Mouse (Mus musculus): ENCODE results near the gene Gbp8. TPM values are rescaled to one million over a fixed set of nuclear protein-coding genes. Genes with fewer than 3 reads are reported as not detected.

The Gbp8 gene
- total RNA-seq, 2 experiments from 2014 or later, result 0.37 to 1.3 TPM

- ATAC-seq (ENCODE audit: poor library complexity, severe bottlenecking), result peak; percentile 53
Observed at GRCm38 (mm10) chr5:105062403-105062802, 76.9 kb downstream of the Gbp8 start.

GRCm38 (mm10) chr5:105060224-105060623, 79.1 kb downstream of the Gbp8 start:
- no peak for ATAC-seq (ENCODE audit: poor library complexity, severe bottlenecking)

- ATAC-seq (ENCODE audit: poor library complexity, severe bottlenecking), result no peak
Observed at GRCm38 (mm10) chr5:105055279-105055678, 84.1 kb downstream of the Gbp8 start.

- peak; percentile 73 for ATAC-seq (ENCODE audit: poor library complexity, severe bottlenecking)
Observed at GRCm38 (mm10) chr5:105053471-105054169, 85.7 kb downstream of the Gbp8 start.

- no peak for ATAC-seq (ENCODE audit: poor library complexity, severe bottlenecking)
Observed at GRCm38 (mm10) chr5:105032362-105032761, 107.0 kb downstream of the Gbp8 start.

GRCm38 (mm10) chr5:105012551-105012950, 126.8 kb downstream of the Gbp8 start:
- ATAC-seq (ENCODE audit: poor library complexity, severe bottlenecking), result peak; percentile 57

GRCm38 (mm10) chr5:105011570-105011969, 127.8 kb downstream of the Gbp8 start:
- ATAC-seq (ENCODE audit: poor library complexity, severe bottlenecking), result peak; percentile 61

- ATAC-seq (ENCODE audit: poor library complexity, severe bottlenecking), result no peak
Observed at GRCm38 (mm10) chr5:105010376-105010775, 129.0 kb downstream of the Gbp8 start.

GRCm38 (mm10) chr5:104989411-104989810, 149.9 kb downstream of the Gbp8 start:
- no peak for ATAC-seq (ENCODE audit: poor library complexity, severe bottlenecking)

GRCm38 (mm10) chr5:104988000-104988399, 151.3 kb downstream of the Gbp8 start:
- ATAC-seq (ENCODE audit: poor library complexity, severe bottlenecking), result no peak

GRCm38 (mm10) chr5:104986706-104987105, 152.6 kb downstream of the Gbp8 start:
- ATAC-seq (ENCODE audit: poor library complexity, severe bottlenecking), result peak; percentile 82

GRCm38 (mm10) chr5:104982535-104982934, 156.8 kb downstream of the Gbp8 start, which contains the start of gene Abcg3:
TSS of gene Abcg3 (minus strand) at chr5:104982718.
- peak; percentile 85 for ATAC-seq (ENCODE audit: poor library complexity, severe bottlenecking)

- peak; percentile 43 for ATAC-seq (ENCODE audit: poor library complexity, severe bottlenecking)
Observed at GRCm38 (mm10) chr5:104979040-104979513, 160.3 kb downstream of the Gbp8 start.

Other genes with a start within 250 kb of the Gbp8 start
- gene Abcg3, start 156.8 kb downstream of the Gbp8 start, total RNA-seq (2015), result 3.0 and 3.5 TPM in 2 replicates
- 5.3 and 6.4 TPM in 2 replicates for gene Abcg3, start 156.8 kb downstream of the Gbp8 start, total RNA-seq (2017)
- 5.6 and 6.3 TPM in 2 replicates for gene Gbp9, start within 50 bp of the Gbp8 start, total RNA-seq (2015)
- 7.3 and 9.0 TPM in 2 replicates for gene Gbp9, start within 50 bp of the Gbp8 start, total RNA-seq (2017)
- gene Gbp4, start within 50 bp of the Gbp8 start, total RNA-seq (2015), result 2.2 TPM in 2 replicates
- 1.9 and 3.0 TPM in 2 replicates for gene Gbp4, start within 50 bp of the Gbp8 start, total RNA-seq (2017)
- not detected in 2 replicates for gene Gbp10, start 100.0 kb upstream of the Gbp8 start, total RNA-seq (2015)
- gene Gbp10, start 100.0 kb upstream of the Gbp8 start, total RNA-seq (2017), result not detected in 2 replicates
- not detected in 2 replicates for gene Gm43302, start 154.2 kb upstream of the Gbp8 start, total RNA-seq (2015)
- not detected in 2 replicates for gene Gm43302, start 154.2 kb upstream of the Gbp8 start, total RNA-seq (2017)
- gene Gbp6, start 154.2 kb upstream of the Gbp8 start, total RNA-seq (2015), result 1.0 and 1.1 TPM in 2 replicates
- gene Gbp6, start 154.2 kb upstream of the Gbp8 start, total RNA-seq (2017), result 2.2 and 2.6 TPM in 2 replicates